Mouse (Mus musculus) G1E (cell line): Measurements from ENCODE around the gene Zfp628.

Experiments
- CTCF ChIP-seq: IDR thresholded peaks from 2 replicates; pipeline ENCODE4 v1.5.1; 2012; ENCODE audit warnings: low read depth, low read length, inconsistent platforms, mixed read lengths
- POLR2AphosphoS5 ChIP-seq: IDR thresholded peaks from 2 replicates; pipeline ENCODE4 v1.6.1; 2012; ENCODE audit warnings: low read depth, low read length, inconsistent platforms; ENCODE audit not compliant: insufficient replicate concordance

DNA sequence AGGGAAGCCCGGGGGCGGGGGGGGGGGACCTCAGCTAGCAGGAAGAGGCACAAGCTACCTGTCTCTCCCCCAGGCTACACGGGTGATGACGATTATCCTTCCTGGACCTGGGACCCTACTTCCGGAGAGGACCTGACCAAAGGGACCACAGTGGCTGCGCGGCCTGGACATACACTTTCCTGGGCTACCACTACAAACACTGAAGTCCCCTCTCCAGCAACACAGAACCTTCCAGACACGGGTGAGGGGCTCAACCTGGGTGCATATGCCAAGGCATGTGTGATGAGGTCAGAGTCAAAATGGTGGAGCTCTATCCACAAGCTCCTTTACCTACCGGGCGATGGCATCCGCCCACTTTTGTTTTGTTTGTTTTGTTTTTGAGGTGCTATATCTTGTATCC is 22.4 kb downstream of the Zfp628 start:
- TF ChIP-seq CTCF (no peak), POLR2AphosphoS5 (no peak)
